Mouse (Mus musculus) c-Kit-positive CD71-positive TER-119-negative erythroid progenitor cells, embryonic 14.5 days (primary cell): Measurements from ENCODE around the gene Sulf2.
"Not testable (repeated sequence)": the region's sequence is repeated elsewhere in the genome, so short reads cannot be mapped to it uniquely, and the experiment has no call there.

ENCODE experiments used
- DNase-seq: peaks from one replicate; pipeline ENCODE4 v3.0.0-alpha.2; 2013; ENCODE audit warnings: low read depth

Gene Sulf2

DNA sequence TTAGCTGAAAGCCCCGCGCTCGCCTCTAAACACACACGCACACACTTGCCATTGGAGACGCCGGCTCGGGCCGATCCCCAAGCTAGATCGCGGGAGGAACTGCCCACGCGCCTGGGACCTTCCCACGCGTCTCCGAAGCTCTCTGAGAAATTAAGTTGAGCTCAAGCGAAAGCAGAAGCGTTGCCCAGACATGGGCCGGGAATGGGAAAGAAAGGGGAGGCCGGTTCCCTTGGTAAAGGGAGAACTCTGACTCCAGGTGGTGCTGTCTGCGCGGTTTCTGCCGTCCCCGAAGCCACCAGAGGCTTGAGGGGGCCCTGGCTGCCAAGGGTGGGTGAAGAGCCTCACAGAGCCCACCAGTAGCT lies at the start of gene Sulf2:
Sulf2 (minus strand) TSS at position 210 of the 362 bp plus-strand sequence.
- no peak for DNase-seq

DNA sequence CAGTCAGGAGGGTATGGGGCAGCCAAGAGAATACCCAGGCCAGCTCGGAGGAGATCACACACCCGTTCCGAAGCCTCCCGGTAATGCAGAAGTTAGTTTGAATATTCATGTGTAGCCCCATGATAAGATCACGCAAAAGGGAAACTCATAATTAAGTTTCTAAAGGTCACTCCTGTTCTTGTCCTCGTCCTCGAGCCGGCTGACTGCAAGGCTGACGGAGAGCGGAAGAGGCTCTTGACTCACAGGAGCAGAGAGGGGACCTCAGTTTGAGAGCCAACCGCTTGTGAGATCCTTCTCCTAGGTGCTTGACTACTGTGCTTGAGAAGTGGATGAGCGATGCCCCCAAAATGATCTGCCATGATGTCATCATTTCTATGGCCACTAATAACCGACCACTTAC lies 48.7 kb upstream of the Sulf2 start:
- DNase-seq: no peak

DNA sequence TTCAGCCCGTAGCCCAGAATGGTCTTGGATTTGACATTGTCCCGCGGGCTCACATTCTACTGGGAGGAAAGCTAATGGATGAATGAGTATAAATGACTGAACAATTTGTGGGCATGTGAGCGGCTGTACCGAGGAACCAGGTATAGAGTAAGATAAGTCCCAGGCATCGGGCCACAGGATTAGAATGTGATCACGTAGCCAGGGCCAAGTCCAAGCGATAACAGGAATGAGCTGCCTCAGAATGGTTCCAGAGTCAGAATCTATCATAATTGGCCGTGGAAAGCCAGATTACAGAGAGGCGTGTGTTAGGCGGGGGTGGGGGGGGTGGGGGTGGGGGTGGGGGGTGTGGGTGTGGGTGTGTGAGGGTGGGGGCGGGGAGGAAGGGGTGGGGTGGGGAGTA lies 48.2 kb upstream of the Sulf2 start:
- no peak for DNase-seq

DNA sequence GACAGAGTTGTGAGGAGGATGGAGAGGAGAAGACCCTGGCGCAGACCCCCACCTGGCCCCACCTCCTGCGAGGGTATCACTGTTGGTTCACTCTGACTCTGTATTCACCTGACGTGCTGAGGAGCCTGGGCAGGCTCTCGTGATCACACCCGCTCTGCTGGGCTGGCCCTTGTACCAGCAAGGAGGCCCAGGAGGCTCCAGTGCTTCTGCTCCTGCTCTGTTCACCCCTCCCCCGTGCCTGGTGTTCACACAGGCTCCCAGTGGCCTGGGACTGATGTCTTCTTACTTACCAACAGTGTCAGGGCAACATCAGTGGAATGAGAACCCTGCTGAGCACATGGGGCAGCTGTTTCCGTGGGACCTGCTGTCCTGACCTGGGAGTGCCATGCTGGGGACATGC lies 42.5 kb upstream of the Sulf2 start:
- no peak for DNase-seq

DNA sequence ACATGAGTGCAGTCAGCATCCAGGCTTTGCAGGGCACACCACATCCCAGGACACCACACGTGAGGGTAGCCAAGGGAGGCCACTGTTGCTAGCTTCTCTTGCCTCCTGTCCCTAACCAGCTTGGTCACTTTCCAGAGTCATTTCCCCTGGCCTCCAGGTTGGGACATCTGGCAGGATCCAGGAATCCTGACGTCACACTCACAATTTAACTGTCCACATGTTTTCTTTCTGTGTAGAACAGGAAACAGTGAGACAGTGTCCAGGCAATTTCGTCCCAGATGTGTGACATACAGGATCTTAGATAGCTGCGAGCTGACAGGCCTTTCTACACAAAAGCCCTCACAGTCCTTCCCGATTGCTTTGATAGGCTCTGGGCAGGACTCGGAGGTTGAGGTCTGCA lies 41.6 kb upstream of the Sulf2 start:
- no peak for DNase-seq

DNA sequence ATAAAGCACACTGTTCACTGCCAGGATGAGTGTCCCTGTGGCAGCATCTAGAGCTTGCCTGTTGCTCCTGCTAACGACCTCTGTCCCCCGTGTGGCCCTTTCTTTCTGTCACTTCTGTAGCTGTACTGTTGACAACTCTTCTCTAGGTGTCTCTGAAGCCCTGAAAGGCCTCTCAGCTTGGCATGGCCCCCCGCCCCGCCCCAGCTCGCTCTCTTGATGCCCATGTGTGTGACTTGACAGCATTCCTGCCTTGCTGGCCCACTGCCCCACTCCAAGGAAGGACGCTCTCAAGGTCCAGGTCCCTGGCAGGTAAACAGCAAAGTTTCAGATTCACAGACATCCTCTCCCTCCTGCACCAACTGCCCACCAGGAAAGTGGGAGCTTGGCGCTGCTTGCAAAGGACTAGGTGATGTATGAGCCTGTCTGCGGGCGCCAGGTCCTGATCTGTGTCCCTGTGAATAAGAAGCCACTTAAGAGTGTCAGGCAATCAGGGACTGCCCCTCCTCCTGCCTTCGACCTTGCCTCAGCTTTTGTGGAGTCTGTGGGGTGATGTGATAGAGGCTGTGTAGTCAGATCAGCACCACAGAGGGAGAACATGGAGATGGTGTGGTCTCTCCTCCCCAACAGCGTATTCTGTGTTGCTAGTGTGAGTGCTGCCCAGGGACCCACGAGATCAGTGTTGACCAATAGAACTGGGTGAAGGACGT lies 40.8 kb upstream of the Sulf2 start:
- no peak for DNase-seq

DNA sequence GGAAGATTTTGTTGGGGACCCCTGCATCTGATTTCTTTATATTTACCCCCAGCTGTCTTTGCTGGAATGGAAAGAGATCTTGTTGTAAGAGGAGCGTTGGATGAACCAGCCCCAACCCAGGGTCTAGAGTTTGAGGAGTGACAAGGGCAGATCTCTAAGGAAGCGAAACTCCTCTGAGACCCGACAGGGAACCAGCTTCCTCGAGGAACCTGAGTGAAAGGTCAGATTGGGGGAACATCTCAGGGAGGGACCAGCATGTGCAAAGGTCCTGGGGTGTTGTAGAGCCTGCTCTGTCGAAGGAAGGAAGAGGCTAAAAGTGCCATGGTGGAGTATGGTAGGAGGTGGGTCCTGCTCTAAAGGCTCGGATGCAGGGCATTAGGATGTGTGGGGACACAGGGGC lies 39.6 kb upstream of the Sulf2 start:
- DNase-seq: no peak

DNA sequence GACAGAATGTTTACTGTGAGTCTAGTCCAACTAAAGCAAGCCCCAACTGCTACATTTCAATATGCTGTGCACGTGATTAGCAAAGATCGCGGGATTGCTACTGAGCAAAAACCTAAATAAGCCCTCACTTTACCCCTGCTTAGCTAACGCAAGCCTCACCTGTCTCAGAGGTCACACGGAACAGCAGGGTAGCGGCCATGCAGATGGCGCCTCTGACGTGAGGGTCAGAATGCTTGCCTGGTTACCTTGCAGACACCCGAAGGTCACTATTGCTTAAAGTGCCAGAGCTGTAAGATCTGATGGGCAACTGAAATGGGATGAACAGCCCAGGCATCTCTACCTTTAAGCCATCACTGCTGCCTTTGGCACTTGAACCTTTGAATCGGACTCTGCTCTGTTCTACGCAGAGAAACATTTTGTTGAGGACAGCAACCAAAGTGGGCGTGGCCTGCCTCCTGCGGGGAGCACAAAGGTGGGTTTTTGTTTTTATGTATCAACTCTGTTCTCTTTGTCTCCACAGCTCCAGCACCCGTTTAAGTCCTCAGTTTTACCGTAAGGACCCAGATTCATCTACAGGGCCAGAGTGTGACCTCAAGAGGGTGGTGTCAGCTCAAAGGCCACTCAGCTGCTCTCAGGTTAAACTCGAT lies 38.8 kb upstream of the Sulf2 start:
- no peak for DNase-seq

DNA sequence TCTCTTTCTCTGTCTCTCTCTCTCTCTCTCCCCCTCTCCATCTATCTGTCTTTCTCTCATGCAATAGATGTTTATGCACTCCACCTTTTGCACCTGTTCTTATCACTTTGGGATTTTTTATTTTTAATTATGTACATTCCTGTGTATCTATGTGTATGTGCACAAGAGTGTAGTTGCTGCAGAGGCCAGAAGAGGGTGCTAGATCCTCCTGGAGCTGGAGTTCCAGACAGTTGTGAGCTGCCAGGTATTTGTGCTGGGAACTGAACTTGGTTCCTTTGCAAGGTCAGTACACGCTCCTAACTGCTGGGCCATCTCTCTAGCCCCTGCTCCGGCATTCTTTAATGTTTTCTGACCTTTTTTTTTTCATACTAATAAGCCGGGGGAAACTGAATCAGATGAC lies 38.0 kb upstream of the Sulf2 start:
- DNase-seq: no peak

DNA sequence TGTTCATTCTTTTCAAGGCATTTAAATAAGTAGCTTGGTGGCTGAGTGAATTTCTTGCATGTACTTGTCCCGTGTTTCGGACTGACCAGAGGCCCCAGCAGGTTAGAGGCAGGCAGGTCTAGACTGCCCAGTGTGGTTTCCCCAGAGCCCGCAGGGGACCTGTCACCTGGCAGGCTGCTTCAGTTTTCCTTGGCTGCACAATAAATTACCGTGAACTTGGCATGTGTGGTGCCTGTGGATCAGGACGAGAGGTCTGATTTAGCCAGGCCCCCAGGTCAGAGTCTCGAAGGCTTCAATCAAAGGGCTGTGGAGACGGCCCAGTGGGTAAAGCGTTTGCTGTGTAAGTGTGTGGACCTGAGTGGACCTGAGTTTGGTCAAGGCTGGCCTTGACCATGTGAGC lies 35.4 kb upstream of the Sulf2 start:
- DNase-seq: no peak

DNA sequence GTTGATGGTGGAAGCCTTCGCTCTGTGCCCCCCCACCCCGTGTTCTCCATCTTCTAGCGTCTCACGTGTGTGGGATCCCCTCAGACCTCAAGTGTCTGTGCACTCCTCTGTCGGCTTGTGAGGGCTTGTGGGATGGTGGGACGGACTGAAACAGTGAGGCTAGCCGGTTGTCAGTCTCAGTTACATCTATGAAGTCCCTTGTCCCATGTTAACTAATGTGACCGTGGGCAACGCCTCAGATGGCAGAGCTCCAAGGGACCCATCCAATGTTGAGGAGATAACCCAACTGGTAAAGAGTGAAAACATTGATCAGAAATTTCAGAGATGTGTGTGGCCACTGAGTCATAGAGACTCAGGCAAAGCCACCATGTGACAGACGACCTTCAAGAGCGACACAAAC lies 33.7 kb upstream of the Sulf2 start:
- DNase-seq: no peak

DNA sequence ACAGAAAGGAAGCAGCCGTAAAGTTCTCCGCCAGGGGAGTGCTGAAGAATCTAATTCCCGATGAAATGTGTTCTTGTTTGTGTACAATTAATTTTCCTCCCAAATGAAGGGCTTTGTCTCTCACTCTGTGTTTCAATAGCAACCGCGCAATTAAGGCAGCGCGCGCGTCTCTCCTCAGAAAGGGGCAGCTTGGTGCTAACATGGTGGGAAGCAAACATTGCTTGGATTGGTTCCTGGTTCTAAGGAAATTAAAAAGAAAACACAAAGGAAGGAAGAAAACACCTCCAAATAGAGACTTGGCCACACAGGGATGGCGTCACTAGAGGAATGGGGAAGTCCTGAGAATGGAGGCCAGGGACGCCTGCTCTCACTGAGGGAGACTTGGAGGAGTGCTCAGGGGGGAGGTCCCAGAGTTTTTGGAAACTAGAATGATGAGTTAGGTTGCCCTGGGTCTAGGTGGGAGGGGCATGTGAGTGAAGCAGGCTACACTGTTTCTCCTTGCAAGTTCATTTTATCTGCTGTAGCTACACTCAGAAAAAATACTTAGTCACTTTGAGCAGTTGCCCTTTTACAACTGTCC lies 32.5 kb upstream of the Sulf2 start:
- not testable (repeated sequence) for DNase-seq

DNA sequence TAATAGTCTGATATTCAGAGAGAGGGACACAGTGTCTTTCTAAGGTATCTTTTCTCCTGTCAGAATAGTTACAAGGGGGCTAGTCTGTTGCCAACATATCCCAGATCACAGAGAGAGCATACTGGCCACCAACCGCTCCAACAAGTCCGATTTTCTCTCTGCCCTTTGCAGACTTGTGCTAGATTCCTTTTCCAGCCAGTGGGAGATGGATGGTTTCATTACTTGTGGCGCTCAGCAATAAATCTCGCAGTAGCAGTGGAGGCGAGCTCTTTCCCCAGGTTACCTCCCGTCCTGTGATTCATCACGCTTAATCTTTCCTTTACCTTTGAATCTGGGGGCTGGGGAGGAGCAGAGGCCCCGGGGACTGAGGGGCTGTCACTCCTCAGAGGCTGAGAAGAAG lies 31.9 kb upstream of the Sulf2 start:
- DNase-seq: not testable (repeated sequence)

DNA sequence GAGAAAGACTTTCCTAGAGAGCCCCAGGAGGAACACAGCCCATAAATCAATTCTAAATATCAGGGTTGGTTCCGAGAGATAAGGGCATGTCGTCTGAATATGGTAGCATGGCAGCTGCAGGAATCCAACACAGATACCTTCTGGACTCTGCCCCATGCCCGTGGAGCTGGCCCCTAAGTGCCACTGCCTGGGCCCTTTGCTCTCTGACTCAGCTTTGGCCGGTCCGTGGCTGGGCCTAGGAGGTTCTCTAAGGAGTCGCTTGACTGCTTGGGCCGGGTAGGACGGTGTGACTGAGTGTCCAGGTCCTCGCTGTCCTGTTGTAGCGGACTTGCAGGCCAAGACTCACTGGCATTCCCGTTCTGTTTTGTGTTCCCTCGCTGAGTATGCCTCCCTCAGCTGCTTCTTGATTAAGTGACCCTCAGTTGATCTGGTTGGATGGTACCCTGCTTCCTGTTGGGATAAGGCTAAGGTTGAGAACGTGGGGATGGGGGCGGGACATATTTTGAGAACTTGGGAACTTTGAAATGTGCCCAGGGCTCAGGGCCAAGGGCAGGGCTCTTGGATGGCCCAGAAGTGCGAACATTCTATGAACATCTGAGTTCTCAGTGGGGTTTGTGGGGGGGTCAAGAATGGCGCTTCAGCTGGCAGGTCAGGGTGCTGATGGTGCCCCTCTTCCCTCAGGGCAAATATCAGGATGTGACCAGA lies 30.9 kb upstream of the Sulf2 start:
- DNase-seq: no peak

DNA sequence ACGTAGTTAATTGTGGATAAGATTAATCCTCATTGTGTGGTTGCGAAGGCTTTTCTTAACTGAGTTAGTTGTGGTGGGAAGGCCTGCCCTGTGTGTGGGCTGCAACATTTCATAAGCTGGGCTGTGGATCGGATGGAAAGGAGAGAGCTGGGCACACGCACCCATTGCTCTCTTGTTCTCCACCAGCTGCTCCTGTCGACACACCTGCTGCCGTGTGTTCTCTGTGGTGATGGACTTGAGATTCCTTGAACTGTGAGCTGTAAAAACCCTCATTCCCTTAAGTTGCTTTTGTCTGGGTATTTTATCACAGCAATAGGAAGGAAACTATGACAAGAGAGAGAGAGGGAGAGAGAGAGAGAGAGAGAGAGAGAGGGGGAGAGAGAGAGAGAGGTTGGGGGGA lies 30.3 kb upstream of the Sulf2 start:
- DNase-seq: no peak

DNA sequence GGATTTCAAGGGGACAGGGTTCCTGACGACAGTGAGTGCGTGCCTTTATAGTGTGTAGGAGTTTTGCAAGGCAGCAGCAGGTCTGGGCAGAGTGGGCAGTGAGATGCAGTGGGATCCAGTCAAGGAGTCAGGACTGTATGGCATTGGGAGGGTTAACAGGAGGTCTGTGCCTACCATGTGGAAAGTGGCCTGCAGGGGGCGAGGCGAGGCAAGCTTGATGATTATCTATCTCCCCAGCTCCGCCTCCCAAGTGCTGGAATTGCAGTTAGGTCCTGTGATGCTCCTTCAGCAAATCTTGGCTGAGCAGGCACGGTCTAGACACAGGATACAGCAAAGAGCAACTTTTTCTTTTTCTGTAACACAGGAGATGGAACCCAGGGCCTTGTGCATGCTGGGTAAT lies 29.0 kb upstream of the Sulf2 start:
- DNase-seq: no peak

DNA sequence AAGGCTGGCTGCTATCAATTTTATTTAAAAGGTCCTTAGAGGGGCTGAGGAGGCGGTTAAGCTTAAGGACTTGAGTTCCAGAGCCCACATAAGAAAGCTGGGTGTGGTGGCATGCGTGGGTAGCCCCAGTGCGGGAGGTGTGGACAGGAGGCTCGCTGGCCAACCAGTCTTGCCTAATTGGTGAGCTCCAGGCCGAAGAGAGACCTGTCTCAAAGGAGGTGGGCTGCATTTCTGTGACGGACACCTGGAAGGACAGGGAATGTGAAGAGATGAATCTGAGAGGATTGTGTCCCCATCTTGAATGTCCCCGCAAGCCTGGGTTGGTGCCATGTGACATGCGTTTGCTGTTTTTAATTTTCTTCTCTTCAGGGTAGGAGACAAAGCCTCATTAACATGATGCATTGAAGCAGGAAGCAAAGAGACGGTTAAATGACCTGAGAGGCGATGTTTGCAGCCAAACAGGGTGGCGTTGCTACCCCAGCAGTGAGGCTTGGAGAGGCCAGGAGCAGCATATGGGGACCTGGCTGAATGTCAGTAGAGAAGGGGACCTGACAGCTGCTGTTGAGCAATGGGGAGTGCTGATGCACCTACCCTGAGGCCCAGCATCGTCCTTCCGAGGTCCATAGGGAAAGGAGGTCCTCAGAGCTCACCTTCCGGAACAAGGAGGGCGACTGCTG lies 26.7 kb upstream of the Sulf2 start:
- no peak for DNase-seq

DNA sequence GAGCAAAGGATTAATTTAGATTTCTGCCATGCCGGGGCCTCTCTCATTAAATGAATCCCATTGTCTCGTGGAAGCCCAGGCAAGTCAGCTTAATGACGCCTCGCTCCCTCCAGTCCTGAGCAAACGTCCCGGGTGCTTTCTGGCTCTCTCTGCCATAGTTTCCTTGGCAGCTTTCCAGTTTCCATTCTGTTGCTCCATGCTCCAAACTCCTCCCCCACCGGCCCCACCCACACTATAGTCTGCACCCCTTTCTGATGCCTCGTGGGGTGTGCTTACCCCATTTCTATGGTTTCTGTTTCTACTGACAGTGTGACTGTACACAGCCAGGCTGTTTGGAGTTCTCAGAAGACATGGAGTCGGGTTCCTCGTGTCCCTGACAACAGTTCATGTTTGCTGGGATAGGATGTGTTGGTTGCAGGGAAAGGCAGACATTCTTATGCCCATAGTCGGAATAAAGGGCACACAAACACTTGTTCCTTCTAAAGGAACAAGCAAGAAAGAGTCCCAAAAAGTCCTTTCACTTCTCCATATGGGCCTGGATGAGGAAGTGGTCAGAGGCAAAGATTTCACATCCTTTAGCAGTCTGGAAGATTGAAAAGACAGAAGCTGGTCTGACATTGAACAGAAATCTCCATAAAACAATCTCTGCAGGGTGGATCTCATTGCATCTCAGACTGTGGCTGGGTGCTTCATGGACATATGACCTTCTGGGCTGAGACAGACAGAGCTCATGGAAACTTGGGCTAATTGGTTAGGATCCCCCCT lies 25.5 kb upstream of the Sulf2 start:
- DNase-seq: no peak

DNA sequence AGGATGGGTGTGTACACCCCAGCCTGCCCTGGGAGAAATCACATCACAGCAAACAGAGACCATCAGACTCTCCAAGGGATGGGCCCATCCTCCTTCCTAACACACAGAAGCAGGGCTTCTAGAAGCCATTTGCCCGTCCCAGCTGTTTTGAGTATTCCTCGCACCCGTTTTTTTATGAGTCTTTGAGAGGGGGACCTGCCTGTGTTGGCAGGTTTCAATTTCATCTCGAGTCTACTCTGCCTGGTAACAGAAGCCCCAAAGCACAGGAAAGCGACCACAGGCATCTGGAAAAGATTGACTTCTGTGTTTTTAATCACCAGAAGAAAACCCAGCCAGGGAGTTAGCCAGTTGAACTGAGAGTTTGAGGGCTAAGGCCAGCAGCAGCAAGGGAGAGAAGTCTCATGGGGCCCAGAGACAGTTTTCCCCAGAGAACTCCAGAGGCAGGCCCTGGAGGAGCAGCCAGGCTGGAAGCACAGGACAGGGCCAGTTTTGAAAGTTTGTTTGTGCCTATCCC lies 24.7 kb upstream of the Sulf2 start:
- no peak for DNase-seq

DNA sequence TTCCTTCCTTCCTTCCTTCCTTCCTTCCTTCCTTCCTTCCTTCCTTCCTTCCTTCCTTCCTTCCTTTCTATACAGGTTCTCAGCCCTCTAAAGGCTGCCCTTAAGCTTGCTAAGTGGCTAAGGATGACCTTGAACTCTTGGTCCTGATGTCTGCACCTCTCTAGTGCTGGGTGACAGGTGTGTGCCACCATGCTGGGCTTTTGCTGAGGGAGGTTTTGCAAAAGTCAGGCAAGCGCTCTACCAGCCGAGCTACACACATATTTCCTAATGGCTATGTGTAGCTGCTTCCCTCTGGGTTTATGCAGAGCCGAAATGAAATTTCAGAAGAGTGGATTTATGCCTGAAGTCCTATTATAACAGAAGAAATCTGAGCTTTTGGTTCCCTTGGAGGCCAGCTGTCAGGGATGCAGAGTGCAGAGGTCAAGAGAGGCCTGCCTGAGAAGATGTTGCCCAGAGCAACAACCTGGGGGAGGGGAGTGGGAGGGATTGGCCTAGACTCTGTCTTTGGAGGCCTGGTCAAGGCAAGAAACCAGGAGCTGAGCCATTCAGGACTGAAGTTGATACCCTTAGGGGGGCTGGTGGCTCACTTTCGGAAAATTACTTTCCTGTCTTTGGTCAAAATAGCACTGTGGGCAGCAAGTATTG lies 24.1 kb upstream of the Sulf2 start:
- DNase-seq: no peak

DNA sequence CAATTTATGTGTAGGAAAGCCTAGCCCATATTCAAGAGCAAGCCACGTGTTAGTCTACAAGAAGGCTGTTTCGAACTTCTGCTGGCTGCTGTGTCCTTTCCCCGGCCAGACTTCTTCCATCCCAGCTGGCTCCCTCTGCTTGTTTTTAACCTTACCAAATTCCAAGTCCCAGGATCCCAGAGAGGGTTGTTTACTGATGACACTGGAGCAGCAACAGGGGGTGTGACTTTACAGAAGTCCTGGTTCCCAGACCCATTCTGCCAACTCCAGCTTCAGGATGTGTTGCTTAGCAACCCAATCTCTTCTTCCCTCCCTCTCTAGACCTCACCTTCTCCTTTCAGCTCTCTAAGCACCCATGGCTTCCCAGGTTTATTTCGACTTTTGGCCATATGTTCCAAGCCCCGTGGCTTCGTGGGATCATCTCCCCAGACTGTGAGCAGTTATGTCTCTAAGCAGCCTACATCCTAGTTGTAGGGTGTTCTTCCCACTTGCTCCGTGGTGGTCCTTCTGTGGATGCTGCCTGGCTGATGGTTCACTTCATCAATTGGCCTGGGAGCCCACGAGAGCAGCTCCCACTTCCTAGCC lies 20.2 kb upstream of the Sulf2 start:
- DNase-seq: no peak
